In the genomic region with DNA sequence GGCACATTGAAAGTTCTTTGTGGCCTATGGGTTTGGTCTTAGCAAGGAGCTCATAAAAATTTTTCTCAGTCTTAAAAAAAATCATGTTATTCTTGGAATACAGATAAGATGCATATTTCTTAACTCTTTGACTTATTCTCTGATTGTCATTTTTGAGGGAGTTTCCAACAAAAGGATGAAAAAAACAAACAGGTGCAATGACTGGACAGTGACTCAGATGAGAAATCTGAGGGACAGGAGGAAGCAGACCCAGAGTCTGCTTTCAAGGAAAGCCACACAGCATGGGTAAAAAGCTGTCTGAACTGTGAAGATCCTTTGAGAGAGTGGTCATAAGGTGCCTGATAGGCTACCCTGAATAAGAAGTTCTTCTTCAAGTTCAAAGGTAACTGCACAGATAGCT, we compare ENCODE assay signal across 29 mouse cellular contexts.
"Had no signal": no experiment of that assay in that cellular context is flagged by ENCODE, and none has a peak within 500 bp of the region (broad histone marks: within the 10 kb centered on the region; RNA-seq: fewer than 3 reads in every experiment).

No protein-coding gene starts in this region.

- H3K36me3 ChIP-seq: limb, embryonic 10.5 days; limb, embryonic 12.5 days; limb, embryonic 13.5 days; limb, embryonic 15.5 days; liver, embryonic 12.5 days; liver, embryonic 13.5 days; liver, embryonic 15.5 days; lung, embryonic 15.5 days; midbrain, embryonic 10.5 days; midbrain, embryonic 12.5 days; midbrain, embryonic 13.5 days; midbrain, embryonic 15.5 days; neural tube, embryonic 12.5 days had no signal

- H3K27me3 ChIP-seq: limb, embryonic 12.5 days; limb, embryonic 13.5 days; limb, embryonic 15.5 days; liver, embryonic 12.5 days; liver, embryonic 13.5 days; liver, embryonic 15.5 days; lung, embryonic 15.5 days; megakaryocyte, embryonic 14.5 days; midbrain, embryonic 12.5 days; midbrain, embryonic 13.5 days; midbrain, embryonic 15.5 days; neural tube, embryonic 12.5 days had no signal

- H3K4me3 ChIP-seq: limb, embryonic 10.5 days; limb, embryonic 12.5 days; limb, embryonic 13.5 days; limb, embryonic 15.5 days; liver, embryonic 12.5 days; liver, embryonic 13.5 days; liver, embryonic 15.5 days; lung, embryonic 15.5 days; megakaryocyte, embryonic 14.5 days; midbrain, embryonic 10.5 days; midbrain, embryonic 12.5 days; midbrain, embryonic 13.5 days; midbrain, embryonic 15.5 days; neural tube, embryonic 12.5 days had no signal

- H3K4me2 ChIP-seq: limb, embryonic 12.5 days; limb, embryonic 13.5 days; limb, embryonic 15.5 days; liver, embryonic 11.5 days; liver, embryonic 12.5 days; liver, embryonic 13.5 days; liver, embryonic 15.5 days; lung, embryonic 14.5 days; lung, embryonic 15.5 days; midbrain, embryonic 11.5 days; midbrain, embryonic 12.5 days; midbrain, embryonic 13.5 days; midbrain, embryonic 15.5 days; neural tube, embryonic 12.5 days had no signal

- H3K4me1 ChIP-seq: limb, embryonic 10.5 days; limb, embryonic 12.5 days; limb, embryonic 13.5 days; limb, embryonic 15.5 days; liver, embryonic 12.5 days; liver, embryonic 13.5 days; liver, embryonic 15.5 days; lung, embryonic 15.5 days; megakaryocyte, embryonic 14.5 days; midbrain, embryonic 12.5 days had no signal

- DNase-seq: left cerebral cortex, postnatal 4 days; liver; liver, embryonic 13.5 days; liver, postnatal 0 days; lung, adult 18-20 months; lung, adult 2 months; lung, embryonic 14.5 days; lung, postnatal 10 days; lung, postnatal 14 days; lung, postnatal 36 days; lung, postnatal 4 days; midbrain, embryonic 14.5 days had no signal

- H3K27ac ChIP-seq: limb, embryonic 10.5 days; limb, embryonic 12.5 days; limb, embryonic 13.5 days; limb, embryonic 15.5 days; liver, embryonic 12.5 days; liver, embryonic 13.5 days; liver, embryonic 14.5 days; liver, embryonic 15.5 days; lung, embryonic 15.5 days; macrophage; midbrain, embryonic 10.5 days; midbrain, embryonic 12.5 days; midbrain, embryonic 13.5 days; midbrain, embryonic 15.5 days; neural tube, embryonic 12.5 days had no signal
